Mouse (Mus musculus): ENCODE data around the gene Dnajc5g. TPM values are rescaled to one million over a fixed set of nuclear protein-coding genes. Genes with fewer than 3 reads are reported as not detected.
A peak's percentile ranks its signal among the peaks of the same experiment; 100 is the strongest.

The Dnajc5g gene
- total RNA-seq (2021) = not detected

DNA sequence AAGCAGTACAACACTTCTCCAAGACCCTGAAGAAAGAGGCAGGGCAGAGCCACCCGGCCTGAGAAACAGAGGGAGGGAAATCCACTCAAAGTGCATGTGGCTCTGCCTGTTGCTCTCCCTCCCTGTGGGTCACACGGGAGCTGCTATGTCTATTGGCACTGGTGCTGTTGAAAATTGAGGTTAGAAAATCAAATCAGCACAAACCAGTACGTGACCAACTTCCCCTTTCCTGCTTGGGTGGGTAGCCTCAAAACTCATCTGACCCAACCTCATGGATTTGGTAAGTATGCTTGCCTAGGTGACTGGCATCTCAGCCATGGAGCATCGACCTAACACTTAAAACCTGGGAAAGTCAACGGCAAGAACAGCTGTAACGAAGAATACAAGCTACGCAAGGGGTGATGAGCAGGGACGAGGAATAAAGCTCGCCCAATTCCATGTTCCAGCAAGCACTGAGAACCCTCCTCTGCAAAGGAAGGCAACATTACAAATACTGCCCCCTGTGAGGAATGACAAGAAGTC, at the start of gene Dnajc5g:
Gene Dnajc5g (plus strand): TSS at position 472 of the 522 bp plus-strand sequence.
- no peak for DNase-seq
- intact Hi-C loops (cut with DNase I) = no loop called here

DNA sequence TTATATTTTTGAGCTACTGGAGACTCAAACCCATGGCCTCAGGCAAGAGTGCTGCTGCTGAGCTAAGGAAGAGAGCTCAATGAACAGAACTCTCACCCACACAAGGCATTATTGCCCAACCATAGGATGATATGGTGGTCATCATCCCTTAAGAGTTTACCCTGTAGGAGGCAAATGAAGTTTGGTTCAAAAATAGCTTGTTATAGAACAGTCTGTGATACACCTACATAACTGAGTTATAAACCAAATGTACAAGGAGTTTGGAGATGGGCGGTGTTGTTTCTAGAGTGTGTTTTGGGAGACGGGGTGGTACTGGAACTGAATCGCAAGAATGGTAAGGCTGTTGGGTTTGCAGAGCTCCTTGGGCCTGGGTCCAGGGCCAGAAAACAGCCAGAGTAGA, 36.3 kb upstream of the Dnajc5g start:
- DNase-seq = no peak
- intact Hi-C loops (cut with DNase I) = no loop called here

DNA sequence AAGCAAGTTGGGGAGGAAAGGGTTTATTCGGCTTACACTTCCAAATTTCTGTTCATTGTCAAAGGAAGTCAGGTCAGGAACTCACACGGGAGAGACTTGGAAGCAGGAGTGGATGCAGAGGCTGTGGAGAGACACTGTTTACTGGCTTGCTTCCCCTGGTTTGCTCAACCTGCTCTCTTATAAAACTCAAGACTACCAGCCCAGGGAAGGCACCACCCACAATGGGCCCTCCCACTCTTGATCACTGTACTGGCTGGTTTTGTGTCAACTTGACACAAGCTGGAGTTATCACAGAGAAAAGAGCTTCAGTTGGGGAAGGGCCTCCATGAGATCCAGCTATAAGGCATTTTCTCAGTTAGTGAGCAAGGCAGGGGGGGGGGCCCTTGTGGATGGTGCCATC, 35.0 kb upstream of the Dnajc5g start:
- intact Hi-C loops (cut with DNase I) = no loop called here

DNA sequence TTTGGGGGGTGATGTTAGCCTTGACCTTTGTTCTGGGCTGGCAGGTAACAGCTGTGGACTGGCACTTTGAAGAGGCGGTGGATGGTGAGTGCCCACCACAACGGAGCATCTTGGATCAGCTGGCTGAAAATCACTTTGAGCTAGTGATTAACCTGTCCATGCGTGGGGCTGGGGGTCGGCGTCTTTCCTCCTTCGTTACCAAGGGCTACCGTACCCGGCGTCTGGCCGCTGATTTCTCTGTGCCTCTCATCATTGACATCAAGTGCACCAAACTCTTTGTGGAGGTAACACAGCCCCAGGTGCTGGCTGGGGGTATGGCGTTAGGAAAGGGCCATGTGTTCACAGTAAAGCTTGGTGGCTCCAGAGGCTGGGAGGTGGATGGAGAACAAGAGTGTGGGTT, 34.3 kb upstream of the Dnajc5g start:
- intact Hi-C loops (cut with DNase I) = no loop called here
- DNase-seq = no peak

More for the DNA sequence above, 35.0 kb upstream of the Dnajc5g start:
- no peak for DNase-seq

DNA sequence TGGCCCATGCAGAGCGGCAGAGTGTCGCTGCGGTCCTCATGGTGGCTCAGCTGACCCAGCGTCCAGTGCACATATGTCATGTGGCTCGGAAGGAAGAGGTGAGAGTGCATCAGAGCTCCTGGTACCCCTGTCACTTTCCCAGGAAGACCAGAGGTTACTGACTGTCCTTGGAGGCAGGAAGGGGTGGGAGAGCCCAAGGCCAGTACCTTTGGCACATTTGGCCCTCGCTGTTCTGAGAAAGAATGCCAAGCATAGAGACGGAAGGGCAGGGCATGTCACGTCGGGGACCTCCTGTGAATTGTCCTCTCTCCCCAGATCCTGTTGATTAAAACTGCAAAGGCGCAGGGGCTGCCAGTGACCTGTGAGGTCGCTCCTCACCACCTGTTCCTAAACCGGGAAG, 32.9 kb upstream of the Dnajc5g start:
- intact Hi-C loops (cut with DNase I) = no loop called here
- peak in 1 of 2 experiments; percentile 23 for DNase-seq

DNA sequence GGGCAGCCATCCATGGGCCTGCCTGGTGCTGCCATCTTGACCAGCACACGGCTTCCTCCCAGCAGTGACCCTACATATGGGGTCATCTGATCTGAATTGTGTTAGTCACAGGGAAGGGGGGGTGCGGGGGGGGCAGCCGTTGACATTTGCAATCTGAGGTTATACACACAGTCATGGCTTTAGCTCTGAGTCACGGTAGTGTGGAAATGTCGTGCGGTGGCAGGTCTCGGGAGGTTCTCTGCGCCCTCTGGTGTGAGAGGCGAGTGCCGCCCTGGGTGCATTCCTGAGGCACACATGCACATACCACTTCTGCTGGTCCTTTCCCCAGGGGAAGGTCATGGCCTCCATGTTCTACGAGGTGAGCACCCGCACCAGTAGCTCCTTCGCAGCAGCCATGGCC, 29.7 kb upstream of the Dnajc5g start:
- intact Hi-C loops (cut with DNase I) = no loop called here
- no peak for DNase-seq

DNA sequence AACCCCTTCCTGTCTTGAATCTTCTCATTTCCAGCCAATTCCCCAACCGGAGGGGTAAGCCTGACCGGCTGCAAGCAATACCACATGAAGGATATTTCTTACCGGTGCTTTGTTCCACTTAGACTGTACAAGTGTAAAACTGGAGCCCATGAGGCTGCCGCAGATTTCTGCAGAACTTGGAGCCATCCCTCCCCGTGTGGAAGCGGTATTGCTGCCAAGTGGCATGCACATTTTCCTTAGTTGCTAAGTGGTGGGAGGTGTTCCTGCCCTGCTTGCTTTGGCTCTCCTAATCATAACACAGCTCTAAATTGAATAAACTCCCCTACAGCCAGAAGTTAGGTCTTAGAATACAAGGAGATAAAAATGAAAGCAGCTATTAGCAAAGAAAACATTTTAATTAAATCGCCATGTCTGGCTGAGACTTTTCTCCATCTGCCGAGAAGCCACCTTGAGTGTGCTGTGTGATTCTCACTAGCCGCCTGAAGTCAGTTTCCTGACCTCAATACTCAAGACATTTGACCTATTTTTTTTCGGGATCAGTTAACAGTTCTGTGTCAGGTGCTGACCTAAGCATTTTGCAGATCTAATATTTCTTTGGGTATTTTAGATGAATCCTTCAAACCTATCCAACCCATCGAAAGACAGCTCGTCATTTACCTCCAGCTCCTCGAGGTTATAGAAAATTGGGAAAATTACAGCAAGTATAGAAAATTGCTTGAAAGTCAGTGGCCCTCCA, 25.9 kb upstream of the Dnajc5g start:
- intact Hi-C loops (cut with DNase I) = no loop called here
- DNase-seq = peak; percentile 20 to 23

DNA sequence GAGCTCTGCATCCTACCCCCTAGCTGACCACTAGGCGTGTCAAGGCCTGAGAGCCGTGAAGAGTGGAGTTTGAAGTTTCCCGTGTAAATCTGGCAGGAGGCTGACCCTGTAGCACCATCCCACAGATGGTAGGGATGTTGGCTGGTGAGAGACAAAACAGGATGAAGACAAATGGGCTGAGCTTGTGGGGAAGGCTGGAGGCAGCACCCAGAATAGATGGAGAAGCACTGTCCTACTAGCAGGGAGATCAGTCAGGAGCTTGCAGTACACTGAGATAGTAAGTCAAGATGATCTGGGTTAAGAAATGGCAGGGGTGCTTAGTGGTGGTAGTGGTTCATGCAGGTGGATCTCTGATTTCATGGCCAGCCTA, 25.3 kb upstream of the Dnajc5g start:
- intact Hi-C loops (cut with DNase I) = no loop called here
- DNase-seq = no peak

DNA sequence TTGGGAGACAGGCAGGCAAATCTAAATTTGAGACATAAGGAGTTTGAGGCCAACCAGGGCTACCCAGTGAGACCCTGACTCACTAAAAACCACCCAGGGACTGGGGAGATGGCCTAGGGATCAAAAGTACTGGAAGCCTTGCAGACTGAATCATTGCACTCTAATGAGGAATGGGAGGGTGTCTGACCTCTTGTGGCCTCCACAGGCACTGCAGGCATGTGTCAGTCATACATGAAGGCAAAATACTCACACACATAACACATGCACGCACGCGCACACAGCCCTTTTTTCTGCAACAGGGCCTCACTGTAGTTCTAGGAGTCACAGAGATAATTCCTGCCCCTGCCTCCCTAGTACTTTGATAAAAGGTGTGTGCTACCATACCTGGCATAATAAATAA, 24.7 kb upstream of the Dnajc5g start:
- intact Hi-C loops (cut with DNase I) = no loop called here
- peak; percentile 47 to 72 for DNase-seq

DNA sequence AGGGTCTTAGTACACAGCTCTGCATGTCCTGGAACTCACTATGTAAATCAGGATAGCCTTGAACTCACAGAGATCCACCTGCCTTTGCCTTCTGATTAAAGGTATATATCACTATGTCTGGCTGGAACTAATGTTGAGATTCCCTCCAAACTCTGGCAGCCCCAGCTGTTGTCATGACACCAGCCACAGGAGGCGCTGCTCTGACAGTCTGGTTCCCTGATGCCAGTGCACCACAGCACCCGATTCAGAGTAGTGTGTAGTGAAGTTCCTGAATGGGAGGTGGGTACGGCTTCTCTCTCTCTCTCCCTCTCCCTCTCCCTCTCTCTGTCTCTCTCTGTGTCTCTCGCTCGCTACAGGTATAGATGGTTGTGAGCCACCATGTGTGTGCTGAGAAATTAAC, 23.7 kb upstream of the Dnajc5g start:
- intact Hi-C loops (cut with DNase I) = no loop called here
- peak; percentile 64 to 85 for DNase-seq

DNA sequence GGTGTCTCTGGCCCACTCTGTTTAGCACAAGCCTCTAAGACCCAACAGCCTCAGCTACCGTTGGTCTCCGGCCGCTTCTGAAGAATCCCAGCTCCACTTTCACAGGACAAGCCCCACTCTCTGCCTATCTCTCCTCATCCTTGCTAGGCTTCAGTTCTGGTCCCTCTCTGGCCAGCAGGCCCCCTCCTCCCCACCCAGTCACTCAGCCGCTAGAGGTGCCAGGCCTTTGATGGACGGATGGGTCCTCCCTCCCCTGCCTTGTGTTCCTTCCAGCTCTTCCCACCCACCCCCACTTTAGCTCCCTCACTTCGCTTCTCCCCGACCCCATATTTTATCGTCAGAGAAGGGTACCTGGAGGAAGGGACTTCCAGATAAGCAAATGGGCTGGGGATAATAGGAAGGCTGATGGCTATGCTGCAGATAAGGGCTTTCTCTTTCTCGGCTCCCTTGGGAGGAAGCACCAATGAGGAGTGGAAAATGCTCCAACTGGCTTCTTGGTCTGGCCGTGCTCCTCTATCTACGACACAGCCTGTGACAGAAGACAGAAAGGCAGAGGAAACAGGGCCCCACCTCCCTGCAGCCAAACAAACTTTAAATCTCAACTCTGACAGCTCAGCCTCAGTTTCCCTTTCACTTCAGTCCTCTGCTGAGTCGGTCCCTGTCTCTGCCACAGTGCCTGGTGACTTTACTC, 23.0 kb upstream of the Dnajc5g start:
- intact Hi-C loops (cut with DNase I) = no loop called here
- DNase-seq = peak; percentile 59 to 60

DNA sequence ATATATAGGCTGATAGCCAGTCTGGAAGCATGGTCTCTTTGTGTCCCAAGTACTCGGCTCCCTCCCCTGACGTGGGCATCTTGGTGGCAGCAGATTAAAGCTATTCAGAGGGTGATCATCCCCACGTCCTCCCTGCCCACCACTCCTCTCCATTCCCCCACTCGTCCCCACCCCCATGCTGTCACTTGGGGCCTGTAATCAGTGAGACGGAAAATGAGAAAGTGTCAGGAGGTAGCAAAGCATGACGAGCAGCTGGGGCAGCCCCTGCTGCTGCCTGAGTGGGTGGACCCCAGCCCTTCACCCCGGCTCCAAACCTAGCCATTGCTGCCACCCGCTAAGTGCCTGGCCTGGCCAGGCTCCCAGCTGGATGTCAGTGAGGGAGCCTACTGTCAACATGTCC, 22.1 kb upstream of the Dnajc5g start:
- intact Hi-C loops (cut with DNase I) = no loop called here
- no peak for DNase-seq

DNA sequence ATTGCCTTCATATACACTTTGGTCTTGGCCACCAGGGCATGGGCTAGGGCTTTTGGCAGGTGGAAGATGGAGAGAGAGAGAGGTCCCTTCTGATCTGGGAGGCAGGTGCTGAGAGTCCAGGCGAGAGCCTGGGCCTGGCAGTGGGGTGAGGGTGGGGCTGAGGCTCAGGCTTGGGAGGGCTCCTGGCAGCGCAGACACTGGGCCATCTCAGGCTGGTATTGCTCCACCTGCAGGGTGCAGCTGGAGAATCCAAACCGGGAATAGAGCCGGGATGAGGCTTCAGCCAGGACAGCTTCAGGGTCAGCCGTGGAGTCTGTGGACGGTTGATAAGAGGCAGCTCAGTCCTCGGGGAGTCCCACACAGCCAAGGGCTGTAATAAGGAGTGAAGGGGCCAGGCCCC, 19.5 kb upstream of the Dnajc5g start:
- intact Hi-C loops (cut with DNase I) = no loop called here
- no peak for DNase-seq

DNA sequence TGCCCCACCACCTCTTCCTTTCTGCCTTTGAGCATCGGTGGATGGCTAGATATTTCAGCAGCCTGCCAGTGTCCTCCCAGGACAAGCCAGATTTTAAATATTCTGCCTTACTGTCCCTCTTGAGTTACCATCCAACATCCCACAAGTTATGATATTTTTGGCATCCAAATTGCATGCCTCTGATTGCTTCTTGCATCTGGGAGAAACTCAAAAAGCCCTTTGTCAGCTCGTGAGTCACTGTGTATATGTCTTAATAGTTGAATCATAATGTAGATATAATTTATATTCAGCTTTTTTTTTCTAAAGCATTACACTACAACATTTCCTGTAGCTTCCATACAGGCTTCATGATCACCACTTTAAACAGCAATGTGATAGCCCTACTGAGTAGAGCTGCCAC, 19.0 kb upstream of the Dnajc5g start:
- intact Hi-C loops (cut with DNase I) = no loop called here
- no peak for DNase-seq

DNA sequence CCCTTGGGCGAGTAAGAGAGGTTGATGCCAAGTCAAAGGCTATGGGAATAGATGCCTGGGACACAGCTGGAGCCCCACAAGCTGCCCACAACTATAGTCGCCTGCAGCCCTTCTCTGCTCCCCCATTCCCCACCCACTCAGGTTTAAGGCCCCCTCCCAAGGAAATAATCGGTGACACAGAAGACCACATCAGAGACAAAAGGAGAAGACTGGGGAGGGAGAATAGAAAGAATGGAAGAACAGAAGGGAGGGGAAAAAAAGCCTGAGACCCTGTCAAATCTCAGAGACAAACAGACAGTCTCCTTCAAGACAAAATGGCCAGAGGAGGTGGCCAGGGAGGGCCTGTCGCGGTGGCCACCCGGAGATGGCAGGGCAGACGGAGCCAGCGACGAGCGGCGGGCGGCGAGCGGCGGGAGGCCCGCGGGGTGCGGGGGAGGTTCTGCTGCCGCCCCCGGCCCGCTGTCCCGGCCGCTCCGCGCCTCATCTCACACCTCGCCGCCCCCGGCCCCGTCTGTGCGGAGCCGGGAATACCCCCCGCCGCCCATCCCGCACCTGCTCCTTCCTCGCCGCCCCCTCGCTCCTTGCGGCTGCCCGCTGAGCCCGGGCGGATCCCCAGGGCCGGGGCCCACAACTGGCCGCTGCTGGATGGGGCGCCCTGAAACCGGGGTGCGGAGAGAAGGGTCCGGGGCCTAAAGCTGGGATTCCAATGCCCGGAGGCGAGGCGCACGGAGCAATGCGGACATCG, 13.7 kb upstream of the Dnajc5g start:
- no peak for DNase-seq
- intact Hi-C loops (cut with DNase I) = no loop called here

DNA sequence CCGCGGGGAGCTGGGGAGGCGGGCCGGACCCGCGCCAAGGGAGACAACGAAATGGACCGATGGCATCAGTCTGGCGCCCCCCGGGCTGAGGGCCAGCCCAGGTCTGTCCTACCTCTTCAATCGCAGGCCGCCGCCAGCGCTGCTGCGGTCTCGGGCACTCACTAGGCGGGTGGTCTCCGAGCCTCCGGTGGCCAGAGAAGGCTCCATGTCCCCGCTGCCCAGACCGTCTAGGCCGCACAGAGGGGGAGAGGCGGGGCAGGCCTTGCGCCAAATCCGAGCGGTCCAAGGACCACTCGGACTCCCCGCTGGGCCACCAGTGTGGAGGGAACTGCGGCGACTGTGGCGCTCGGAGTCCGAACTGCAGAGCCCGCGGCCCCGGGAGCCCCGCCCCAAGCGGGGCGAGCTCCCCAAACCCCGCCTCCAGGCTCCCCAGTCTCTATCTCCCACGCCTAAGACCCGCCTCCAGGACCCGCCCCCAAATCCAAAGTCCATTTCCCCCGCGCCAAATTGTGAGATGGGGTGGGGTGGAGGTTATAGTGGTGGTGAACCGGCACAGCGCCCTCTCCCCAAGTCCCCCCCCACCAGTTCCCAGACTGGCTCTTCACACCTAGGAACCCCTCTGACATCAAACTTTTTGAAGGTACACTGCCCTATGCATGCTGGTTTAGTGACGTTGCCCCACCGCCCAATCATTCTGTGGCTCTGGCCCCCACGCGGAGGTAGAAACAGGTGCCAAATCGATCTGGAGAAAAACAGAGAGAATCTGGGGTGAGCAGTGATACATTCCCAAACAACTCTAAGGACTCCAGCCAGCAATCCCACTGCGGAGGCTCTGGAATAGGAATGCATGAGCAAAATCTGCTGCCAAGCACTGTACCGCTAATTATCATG, 12.7 kb upstream of the Dnajc5g start:
- no peak for DNase-seq
- intact Hi-C loops (cut with DNase I) = no loop called here

DNA sequence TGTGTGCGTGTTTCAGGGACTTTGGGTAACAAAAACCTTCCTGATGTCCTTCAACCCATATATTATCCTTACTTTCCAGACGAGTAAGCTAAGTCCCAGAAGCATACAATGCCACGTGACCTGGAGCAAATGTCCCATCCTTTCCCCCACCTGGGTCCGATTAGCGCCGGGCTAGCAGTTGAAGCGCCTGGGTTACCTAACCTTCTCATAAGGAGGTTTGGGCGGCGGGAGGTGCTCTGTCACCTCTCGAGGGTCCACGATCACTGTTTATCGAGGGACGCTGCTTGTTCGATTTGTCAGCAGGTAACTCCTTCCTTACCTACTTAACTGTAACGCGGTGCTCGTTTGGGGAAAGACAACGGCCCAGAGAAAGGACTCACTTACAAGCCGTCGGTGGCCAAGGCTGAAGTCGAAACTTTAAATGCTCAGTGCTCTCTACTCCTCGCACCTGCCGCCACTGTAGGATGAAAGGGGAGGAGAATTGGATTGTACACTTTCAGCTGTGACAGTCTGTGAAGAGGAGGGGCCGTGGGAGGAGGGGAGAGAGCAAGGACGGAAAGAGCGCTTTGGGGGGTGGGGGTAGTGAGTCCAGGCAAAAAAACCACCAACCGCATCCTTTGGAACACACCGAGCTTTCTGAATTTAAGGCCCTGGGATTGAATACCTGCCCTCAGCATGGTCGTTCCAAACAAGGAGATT, 11.8 kb upstream of the Dnajc5g start:
- no peak for DNase-seq
- intact Hi-C loops (cut with DNase I) = no loop called here

DNA sequence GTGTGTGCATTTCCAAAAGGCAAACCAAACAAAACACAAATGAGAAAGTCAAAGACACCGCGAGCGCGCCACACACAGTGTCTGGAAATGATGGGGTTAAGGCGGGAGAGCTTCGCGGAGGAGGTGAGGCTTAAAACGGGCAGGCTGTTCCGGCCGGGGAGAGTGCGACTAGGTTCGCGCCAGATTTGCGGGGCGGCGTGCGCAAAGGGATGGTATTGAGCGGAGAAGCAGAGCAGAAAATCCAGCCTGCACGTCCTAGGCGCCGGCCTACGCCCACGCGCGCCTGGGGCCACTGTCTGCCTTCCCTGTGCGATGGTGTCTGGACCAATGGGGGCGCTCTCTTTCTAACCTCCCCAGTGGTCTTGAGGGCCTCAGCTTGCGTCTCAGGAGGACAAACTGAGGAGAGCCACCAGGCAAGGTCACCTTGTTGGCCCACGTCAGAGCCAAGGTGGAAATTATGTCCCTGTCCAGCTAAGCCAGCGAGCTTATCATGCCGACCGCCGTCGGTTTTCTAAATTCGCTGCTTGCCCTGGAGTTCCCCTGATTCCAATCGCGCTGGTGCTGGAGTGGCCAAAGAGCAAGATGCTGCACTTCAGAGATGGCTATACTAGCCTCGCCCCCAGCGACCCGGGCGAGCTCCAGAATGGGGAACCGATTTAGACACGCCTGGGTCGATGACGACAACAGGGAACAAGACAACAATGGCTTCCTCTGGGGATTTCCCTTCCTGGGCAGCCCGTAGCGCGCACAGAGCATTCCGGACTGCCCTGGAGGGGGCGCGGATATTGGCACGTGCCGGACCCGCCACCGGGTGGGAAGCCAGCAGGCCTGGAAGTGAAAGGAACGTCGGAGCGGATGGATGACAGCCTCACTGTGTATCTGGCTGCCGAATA, 11.0 kb upstream of the Dnajc5g start:
- peak; percentile 68 to 75 for DNase-seq
- intact Hi-C loops (cut with DNase I) = no loop called here
